Mouse (Mus musculus) leukemia stem cell, adult 10-12 weeks (primary cell): ENCODE results near the gene Hist1h2bj. TPM values are rescaled to one million over a fixed set of nuclear protein-coding genes. Genes with fewer than 3 reads are reported as not detected.

Source experiments
- polyA plus RNA-seq: library from polyadenylated mRNA; stranded (reverse); fragments of >175 nt; gene quantifications from 2 replicates; pipeline ENCODE4 v1.2.3, GENCODE M21; 2012; ENCODE audit warnings: low replicate concordance

Hist1h2bj gene
- polyA plus RNA-seq, result 10.3 and 18.2 TPM in 2 replicates

GRCm38 (mm10) chr13:22042568-22043502 is at the start of gene Hist1h2bj, which contains the start of gene Hist1h2ag:
TSS of gene Hist1h2bj (plus strand) at chr13:22043214.
TSS of gene Hist1h2ag (minus strand) at chr13:22042944.

GRCm38 (mm10) chr13:22009642-22010041 is 33.4 kb upstream of the Hist1h2bj start, which contains the start of gene Prss16:
TSS of gene Prss16 (minus strand) at chr13:22009742.

GRCm38 (mm10) chr13:22035267-22036148 is 7.5 kb upstream of the Hist1h2bj start, which contains the start of the genes Hist1h2ah and Hist1h2bk:
TSS of gene Hist1h2ah (minus strand) at chr13:22035568.
TSS of gene Hist1h2bk (plus strand) at chr13:22035870.

GRCm38 (mm10) chr13:22041142-22041536 is 1.9 kb upstream of the Hist1h2bj start, which contains the start of gene Hist1h4i:
TSS of gene Hist1h4i (minus strand) at chr13:22041362.

GRCm38 (mm10) chr13:22084140-22084539 is 41.1 kb downstream of the Hist1h2bj start, which contains the start of gene Vmn1r188:
TSS of gene Vmn1r188 (plus strand) at chr13:22084440.

Other genes with a start within 250 kb of the Hist1h2bj start
- gene Hist1h2bq, start 233.0 kb upstream of the Hist1h2bj start, polyA plus RNA-seq, result 6.5 and 15.6 TPM in 2 replicates
- 23,509 and 33,455 TPM in 2 replicates for gene Hist1h2ao, start 232.7 kb upstream of the Hist1h2bj start, polyA plus RNA-seq
- 65.5 and 70.3 TPM in 2 replicates for gene Hist1h4m, start 231.5 kb upstream of the Hist1h2bj start, polyA plus RNA-seq
- gene Hist1h4n, start 211.0 kb upstream of the Hist1h2bj start, polyA plus RNA-seq, result 2.9 and 3.1 TPM in 2 replicates
- 6,280 and 19,065 TPM in 2 replicates for gene Hist1h2ap, start 209.7 kb upstream of the Hist1h2bj start, polyA plus RNA-seq
- gene Hist1h2br, start 209.5 kb upstream of the Hist1h2bj start, polyA plus RNA-seq, result 6.3 and 15.4 TPM in 2 replicates
- gene Zfp184, start 98.1 kb upstream of the Hist1h2bj start, polyA plus RNA-seq, result not detected in 2 replicates
- gene Pom121l2, start 62.0 kb upstream of the Hist1h2bj start, polyA plus RNA-seq, result not detected in 2 replicates
- gene Prss16, start 33.5 kb upstream of the Hist1h2bj start, polyA plus RNA-seq, result 0.07 TPM in 1 of 2 replicates, not detected in the other
- 5.0 and 29.7 TPM in 2 replicates for gene Hist1h2ah, start 7.6 kb upstream of the Hist1h2bj start, polyA plus RNA-seq
- gene Hist1h2bk, start 7.3 kb upstream of the Hist1h2bj start, polyA plus RNA-seq, result 7.6 and 12.2 TPM in 2 replicates
- 26.0 and 32.7 TPM in 2 replicates for gene Hist1h4i, start 1.9 kb upstream of the Hist1h2bj start, polyA plus RNA-seq
- gene Hist1h2ag, start 270 bp upstream of the Hist1h2bj start, polyA plus RNA-seq, result 21.1 and 21.8 TPM in 2 replicates
- gene Vmn1r188, start 41.2 kb downstream of the Hist1h2bj start, polyA plus RNA-seq, result not detected in 2 replicates
- gene Vmn1r189, start 62.6 kb downstream of the Hist1h2bj start, polyA plus RNA-seq, result not detected in 2 replicates
- not detected in 2 replicates for gene Vmn1r191, start 140.8 kb downstream of the Hist1h2bj start, polyA plus RNA-seq
- gene Vmn1r192, start 147.9 kb downstream of the Hist1h2bj start, polyA plus RNA-seq, result not detected in 2 replicates
- not detected in 2 replicates for gene Vmn1r193, start 179.9 kb downstream of the Hist1h2bj start, polyA plus RNA-seq
- gene Vmn1r194, start 201.0 kb downstream of the Hist1h2bj start, polyA plus RNA-seq, result not detected in 2 replicates
- gene Vmn1r195, start 227.3 kb downstream of the Hist1h2bj start, polyA plus RNA-seq, result not detected in 2 replicates
- gene Vmn1r196, start 246.7 kb downstream of the Hist1h2bj start, polyA plus RNA-seq, result not detected in 2 replicates